Mouse (Mus musculus) midbrain, embryonic 11.5 days (tissue): ENCODE measurements at regions not wholly inside any gene's neighbourhood (a gene's known extent, or its start where the extent isn't known, plus 50 kb on each side); places are given as distances from the start of the nearest gene placed in this dataset.

Experiments used
- ATAC-seq: fragments of 200-750 bp; cut with Nextera tagmentation; 2 replicates; pipeline ENCODE4 v1.8.0; 2017; ENCODE audit warnings: moderate TSS enrichment, moderate library complexity; ENCODE audit not compliant: low FRiP score
- DNase-seq: peaks from one replicate; pipeline ENCODE4 v3.0.0; 2015; ENCODE audit warnings: low spot score; ENCODE audit errors: missing footprints
- H3K27ac ChIP-seq: fragments of 300-500 bp; sonication (generic); 2 replicates; pipeline ENCODE4 v1.5.1; 2014; ENCODE audit warnings: low read depth, low read length
- H3K27me3 ChIP-seq: fragments of 300-500 bp; sonication (generic); 2 replicates; pipeline ENCODE4 v1.6.1; 2014; ENCODE audit warnings: mild to moderate bottlenecking, low read length, moderate library complexity, mixed read lengths; ENCODE audit not compliant: control insufficient read depth, insufficient read depth
- H3K36me3 ChIP-seq: fragments of 300-500 bp; sonication (generic); 2 replicates; pipeline ENCODE4 v1.6.1; 2014; ENCODE audit warnings: mild to moderate bottlenecking, low read length, moderate library complexity, mixed read lengths; ENCODE audit not compliant: control insufficient read depth, insufficient read depth
- H3K4me1 ChIP-seq: fragments of 300-500 bp; sonication (generic); 2 replicates; pipeline ENCODE4 v1.6.1; 2014; ENCODE audit warnings: low read length; ENCODE audit not compliant: control insufficient read depth, insufficient read depth
- H3K4me2 ChIP-seq: fragments of 300-500 bp; sonication (generic); 2 replicates; pipeline ENCODE4 v1.6.1; 2014; ENCODE audit warnings: mild to moderate bottlenecking, moderate library complexity
- H3K4me3 ChIP-seq: fragments of 300-500 bp; sonication (generic); 2 replicates; pipeline ENCODE4 v1.5.1; 2014; ENCODE audit warnings: low read depth, low read length
- H3K9ac ChIP-seq: fragments of 300-500 bp; sonication (generic); 2 replicates; pipeline ENCODE4 v1.6.1; 2014; ENCODE audit warnings: low read length
- H3K9me3 ChIP-seq: fragments of 300-500 bp; sonication (generic); 2 replicates; pipeline ENCODE4 v1.6.1; 2016; ENCODE audit warnings: low read length; ENCODE audit not compliant: control insufficient read depth
- WGBS: fragments of 180-500 bp; shearing (Covaris S2); extraction: QIAGEN DNeasy Blood & Tissue Kit; methylation state at CpG from one replicate; pipeline ENCODE4 v1.1.7; 2014; 5-methylcytosine and 5-hydroxymethylcytosine counted together

DNA sequence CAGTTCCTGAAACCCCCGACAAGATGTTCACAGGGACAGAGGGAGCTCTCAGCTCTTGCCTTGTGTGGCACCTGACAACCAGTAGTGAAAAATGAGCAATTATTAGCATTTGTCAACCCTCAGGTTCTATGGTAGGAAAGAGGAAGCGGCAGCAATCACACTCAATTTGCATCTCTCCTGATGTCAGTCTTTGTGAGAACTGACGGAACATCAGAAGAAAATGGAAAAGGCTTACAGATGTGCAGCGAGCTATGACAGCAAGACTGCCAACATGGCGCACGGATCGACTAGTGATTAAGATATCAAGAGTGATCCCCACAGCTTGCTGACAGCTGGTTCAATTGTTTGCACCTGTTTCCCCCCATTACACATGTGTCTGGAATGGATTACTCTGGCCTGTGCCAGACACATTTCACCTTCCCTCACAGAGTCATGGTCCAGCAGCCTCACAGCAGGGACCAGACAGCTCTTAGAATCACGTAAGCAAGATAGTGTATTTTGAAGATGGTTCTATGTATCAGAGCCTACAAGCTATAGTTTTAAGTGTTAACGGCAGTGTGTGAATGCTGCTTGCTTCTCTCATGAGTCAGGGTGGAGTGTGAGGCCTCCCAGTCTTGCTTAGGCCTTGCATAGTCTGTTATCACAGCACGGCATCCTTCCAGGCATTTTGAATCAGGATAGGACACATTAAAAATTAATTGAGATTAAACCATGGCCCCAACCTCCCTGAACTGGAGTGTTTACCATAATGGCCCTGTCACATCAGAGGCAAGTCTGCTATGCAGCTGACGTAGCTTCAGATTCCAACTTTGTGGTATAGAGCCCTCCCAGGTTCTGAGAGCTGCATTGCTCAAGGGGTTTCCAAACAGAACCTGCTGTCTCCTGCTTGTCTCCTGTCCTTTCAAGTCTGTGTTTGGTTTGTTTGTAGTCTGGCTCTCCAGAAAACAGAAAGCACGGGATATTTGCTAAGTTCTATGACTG is 2258.0 kb downstream of the 4930444P10Rik start:
- H3K27ac ChIP-seq = no peak overlapping the region
- 49% methylated on average over 12 of the region's 12 CpGs for WGBS

DNA sequence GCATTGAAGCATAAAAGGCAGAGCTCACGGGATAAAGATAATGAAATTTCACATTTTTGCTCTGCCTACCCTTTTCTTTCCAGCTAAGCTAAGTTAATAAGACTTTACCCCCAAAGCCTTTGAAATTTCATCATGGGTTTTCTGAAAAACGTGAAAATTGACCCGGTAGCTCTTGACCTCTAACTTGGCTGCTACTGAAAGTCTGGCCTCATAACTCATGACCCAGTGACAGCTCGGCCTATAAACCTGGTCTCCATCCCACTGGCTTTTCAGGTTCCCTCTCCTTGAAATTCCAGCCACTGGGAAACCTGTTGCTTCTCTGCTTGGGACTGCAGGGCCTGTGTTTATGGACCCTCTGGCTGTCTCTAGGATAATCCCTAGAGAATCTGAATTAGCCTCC is 2285.3 kb downstream of the 4930444P10Rik start:
- Histone ChIP-seq H3K4me3 (no peak overlapping the region), H3K4me1 (no peaks in the 10 kb centered on the region), H3K27me3 (no peaks in the 10 kb centered on the region), H3K4me2 (no peak overlapping the region), H3K9me3 (no peaks in the 10 kb centered on the region), H3K36me3 (no peaks in the 10 kb centered on the region), H3K9ac (no peak overlapping the region), H3K27ac (no peak overlapping the region)
- WGBS = 58% methylated on average over 4 of the region's 4 CpGs
- DNase-seq (no peak), ATAC-seq (no peak)

More for the DNA sequence above, 2258.0 kb downstream of the 4930444P10Rik start:
- Histone ChIP-seq H3K9ac (no peak overlapping the region), H3K9me3 (no peaks in the 10 kb centered on the region), H3K4me2 (no peak overlapping the region), H3K4me3 (no peak overlapping the region), H3K36me3 (no peaks in the 10 kb centered on the region), H3K4me1 (no peaks in the 10 kb centered on the region), H3K27me3 (no peaks in the 10 kb centered on the region)
- ATAC-seq (peak; percentile 83), DNase-seq (no peak)

DNA sequence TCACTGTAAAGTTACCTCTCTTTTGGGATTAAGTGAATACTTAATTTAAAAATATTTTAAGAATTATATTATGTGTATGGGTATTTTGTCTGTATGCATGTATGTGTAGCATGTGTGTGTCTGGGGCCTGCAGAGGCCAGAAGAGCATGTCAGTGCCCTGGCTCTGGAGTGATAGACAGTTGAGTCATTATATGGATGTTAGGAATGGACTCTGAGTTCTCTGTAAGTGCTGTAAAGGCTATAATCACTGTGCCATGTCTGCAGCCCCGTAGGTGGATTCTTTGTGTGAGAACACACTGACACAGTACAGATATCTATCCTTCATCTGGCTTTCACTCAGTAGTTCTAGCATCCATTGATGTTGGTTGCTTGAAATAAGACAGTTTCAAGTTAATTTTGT is 2292.7 kb downstream of the 4930444P10Rik start:
- Histone ChIP-seq H3K4me2 (no peak overlapping the region), H3K27ac (no peak overlapping the region), H3K4me3 (no peak overlapping the region), H3K9ac (no peak overlapping the region), H3K27me3 (no peaks in the 10 kb centered on the region), H3K36me3 (no peaks in the 10 kb centered on the region), H3K4me1 (no peaks in the 10 kb centered on the region), H3K9me3 (no peaks in the 10 kb centered on the region)
- DNase-seq (no peak), ATAC-seq (no peak)
- WGBS = 96% methylated on average over 1 of the region's 1 CpGs

DNA sequence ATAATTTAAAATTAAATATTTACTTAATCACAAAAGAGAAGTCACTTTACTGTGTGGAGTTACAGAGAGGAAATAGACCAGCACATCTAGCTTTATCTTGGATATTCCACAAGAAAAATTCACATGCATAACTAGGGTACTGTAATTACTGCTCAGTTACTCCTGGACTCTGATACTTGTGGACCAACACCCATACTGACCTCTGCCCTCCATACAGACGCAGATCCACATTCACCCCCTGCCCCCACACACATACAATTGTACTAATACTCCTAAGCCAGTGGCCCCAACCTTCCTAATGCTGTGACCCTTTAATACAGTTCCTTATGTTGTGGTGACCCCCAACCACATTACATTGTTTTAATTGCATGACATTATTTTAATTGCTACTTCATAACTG is 2294.3 kb downstream of the 4930444P10Rik start:
- H3K4me3 ChIP-seq = no peak overlapping the region
- 67% methylated on average over 1 of the region's 1 CpGs for WGBS
- H3K27ac ChIP-seq = no peak overlapping the region
- no peaks in the 10 kb centered on the region for H3K27me3 ChIP-seq
- no peaks in the 10 kb centered on the region for H3K9me3 ChIP-seq
- no peaks in the 10 kb centered on the region for H3K36me3 ChIP-seq
- ATAC-seq (no peak), DNase-seq (no peak)
- no peaks in the 10 kb centered on the region for H3K4me1 ChIP-seq
- no peak overlapping the region for H3K4me2 ChIP-seq
- no peak overlapping the region for H3K9ac ChIP-seq

DNA sequence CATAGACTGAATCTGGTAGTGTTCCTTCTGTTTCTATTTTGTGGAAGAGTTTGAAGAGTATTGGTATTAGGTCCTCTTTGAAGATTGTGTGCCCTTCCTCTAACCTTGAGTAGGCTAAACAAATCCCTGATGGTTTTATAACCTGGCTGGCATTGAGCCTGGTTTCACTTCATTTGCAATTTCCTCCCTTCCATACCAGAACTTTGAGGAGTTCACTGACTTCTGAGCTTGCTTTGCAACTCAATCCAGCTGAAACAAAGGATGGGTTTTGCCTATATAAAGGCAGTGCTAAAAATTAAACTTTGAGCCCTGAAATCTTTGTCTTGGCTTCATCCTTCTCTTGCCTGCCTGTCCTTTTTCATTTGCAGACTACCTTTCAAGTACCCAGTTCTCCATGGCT is 2297.9 kb downstream of the 4930444P10Rik start:
- no peaks in the 10 kb centered on the region for H3K9me3 ChIP-seq

DNA sequence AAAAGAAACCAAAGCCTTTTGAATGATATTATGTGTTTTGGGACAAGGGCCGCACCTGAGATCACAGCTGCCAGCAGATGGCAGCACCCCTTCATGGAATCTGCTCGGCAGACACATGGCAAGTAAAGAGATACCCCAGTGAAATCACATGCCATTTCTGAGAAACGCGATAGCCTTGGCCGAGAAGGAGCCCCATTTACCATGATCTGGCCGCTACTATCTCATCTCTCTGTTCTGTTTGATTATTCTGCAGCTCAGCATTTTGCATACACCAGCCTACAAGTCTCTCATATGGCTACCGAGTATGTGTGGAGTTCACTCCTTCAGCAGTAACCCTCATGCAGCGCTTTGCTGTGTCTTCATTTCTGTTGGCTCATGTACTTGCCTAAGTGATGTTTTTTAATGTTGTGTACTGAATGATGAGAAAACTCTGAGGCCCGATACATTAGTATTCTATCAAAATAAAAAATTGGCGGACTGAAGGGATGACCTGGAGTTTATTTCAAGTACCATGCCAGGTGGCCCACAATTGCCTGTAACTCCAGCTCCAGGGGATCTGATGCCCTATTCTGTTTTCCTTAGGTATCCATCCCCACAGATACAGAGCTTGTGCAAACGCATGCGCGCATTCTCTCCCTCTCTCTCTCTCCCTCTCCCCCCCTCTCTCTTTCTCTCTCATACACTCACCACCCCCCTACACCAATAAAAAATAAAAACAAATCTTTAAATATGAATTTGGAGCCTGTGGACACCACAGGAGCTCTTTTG is 2303.6 kb downstream of the 4930444P10Rik start:
- 42% methylated on average over 13 of the region's 13 CpGs for WGBS
- Histone ChIP-seq H3K4me1 (no peaks in the 10 kb centered on the region), H3K9ac (no peak overlapping the region), H3K4me2 (no peak overlapping the region; the same call in 1 of the 2 replicates), H3K36me3 (no peaks in the 10 kb centered on the region), H3K9me3 (no peaks in the 10 kb centered on the region), H3K4me3 (no peak overlapping the region), H3K27me3 (no peaks in the 10 kb centered on the region; the same call in 1 of the 2 replicates), H3K27ac (no peak overlapping the region)
- ATAC-seq = peak; percentile 75
- DNase-seq = peak; percentile 97

More for the DNA sequence above, 2297.9 kb downstream of the 4930444P10Rik start:
- no peak for DNase-seq
- H3K4me3 ChIP-seq = no peak overlapping the region
- no peak overlapping the region for H3K9ac ChIP-seq
- no peaks in the 10 kb centered on the region for H3K36me3 ChIP-seq
- H3K4me1 ChIP-seq = no peaks in the 10 kb centered on the region
- H3K27me3 ChIP-seq = no peaks in the 10 kb centered on the region; the same call in 1 of the 2 replicates
- H3K27ac ChIP-seq = no peak overlapping the region
- H3K4me2 ChIP-seq = no peak overlapping the region
- no peak for ATAC-seq

DNA sequence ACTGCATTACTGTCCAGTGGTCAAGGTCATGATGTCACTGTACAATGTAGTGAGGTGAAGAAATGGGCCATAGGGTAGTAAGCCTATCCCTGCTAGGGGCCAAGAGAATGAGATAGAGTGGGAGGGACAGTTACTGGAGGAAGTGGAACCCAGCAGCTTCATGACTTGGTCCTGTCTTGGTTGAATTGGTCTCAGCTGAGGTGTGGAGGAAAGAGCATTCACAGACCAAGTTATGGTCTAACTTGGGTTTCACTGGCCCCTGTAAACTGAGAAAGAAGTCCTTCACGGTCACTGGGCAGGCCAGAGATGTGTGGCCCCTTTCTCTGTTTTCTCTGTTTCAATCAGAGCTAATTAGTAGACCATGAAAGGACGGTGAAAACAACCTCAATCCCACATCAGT is 2306.1 kb downstream of the 4930444P10Rik start:
- Histone ChIP-seq H3K4me1 (no peaks in the 10 kb centered on the region), H3K27ac (no peak overlapping the region), H3K4me2 (no peak overlapping the region), H3K9me3 (no peaks in the 10 kb centered on the region), H3K27me3 (no peaks in the 10 kb centered on the region; the same call in 1 of the 2 replicates), H3K36me3 (no peaks in the 10 kb centered on the region), H3K9ac (no peak overlapping the region), H3K4me3 (no peak overlapping the region)
- WGBS = 65% methylated on average over 2 of the region's 2 CpGs
- ATAC-seq (no peak), DNase-seq (no peak)

DNA sequence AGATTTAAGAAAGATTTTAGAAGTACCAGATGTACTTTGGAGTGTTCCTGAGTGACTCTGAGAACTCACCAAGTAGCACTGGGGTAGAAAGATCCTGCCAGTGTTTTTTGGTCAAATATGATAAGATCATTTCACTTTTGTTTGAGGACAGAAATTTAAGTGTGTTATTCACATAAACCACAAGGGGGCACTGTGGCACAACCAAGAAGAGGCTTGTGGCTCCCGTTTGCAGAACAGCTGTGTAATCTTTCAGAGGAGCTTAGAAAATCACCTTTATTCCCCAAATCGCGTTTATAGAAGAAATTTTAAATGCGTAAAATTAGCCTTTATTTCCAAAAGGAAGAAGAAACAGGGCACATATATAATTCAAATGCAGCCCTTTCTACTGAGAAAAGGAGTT is 2308.7 kb downstream of the 4930444P10Rik start:
- no peaks in the 10 kb centered on the region for H3K36me3 ChIP-seq
- ATAC-seq (no peak), DNase-seq (peak; percentile 94)
- no peak overlapping the region for H3K4me2 ChIP-seq
- H3K27ac ChIP-seq = no peak overlapping the region
- no peak overlapping the region for H3K9ac ChIP-seq
- H3K9me3 ChIP-seq = no peaks in the 10 kb centered on the region
- H3K4me1 ChIP-seq = no peaks in the 10 kb centered on the region
- 16% methylated on average over 4 of the region's 4 CpGs for WGBS
- no peaks in the 10 kb centered on the region for H3K27me3 ChIP-seq
- H3K4me3 ChIP-seq = no peak overlapping the region

DNA sequence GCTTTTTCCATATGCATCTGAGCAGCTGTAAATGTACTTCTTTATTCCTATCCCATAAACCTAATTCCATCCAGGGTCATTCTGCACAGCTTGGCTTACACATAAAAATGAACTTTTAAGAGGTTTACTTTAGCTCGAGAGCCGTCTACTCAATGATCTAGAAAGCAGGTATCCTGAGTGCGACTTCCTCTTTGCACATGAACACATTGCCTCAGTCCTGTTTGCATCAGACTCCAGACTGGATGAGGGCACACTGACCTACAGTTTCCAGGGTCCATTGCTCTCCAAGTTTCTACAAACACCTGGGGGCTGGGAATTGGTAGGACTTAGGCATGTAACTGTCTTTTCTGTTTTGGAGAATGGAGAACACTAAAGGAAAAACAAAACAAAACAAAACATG is 2310.5 kb downstream of the 4930444P10Rik start:
- Histone ChIP-seq H3K4me2 (no peak overlapping the region), H3K27me3 (no peaks in the 10 kb centered on the region), H3K4me3 (no peak overlapping the region), H3K9ac (no peak overlapping the region), H3K27ac (no peak overlapping the region), H3K36me3 (no peaks in the 10 kb centered on the region), H3K9me3 (no peaks in the 10 kb centered on the region), H3K4me1 (no peaks in the 10 kb centered on the region)
- WGBS = 90% methylated on average over 3 of the region's 3 CpGs
- DNase-seq (no peak), ATAC-seq (no peak)
